Mouse (Mus musculus) brown adipose tissue, adult 24 weeks (tissue): ENCODE results near the gene Zic2. TPM values are rescaled to one million over a fixed set of nuclear protein-coding genes. Genes with fewer than 3 reads are reported as not detected.
A peak's percentile ranks its signal among the peaks of the same experiment; 100 is the strongest.

Experiments used
- H3K27ac ChIP-seq: fragments of 200-500 bp; replicated peaks from 2 replicates; pipeline ENCODE4 v1.5.1; 2012; ENCODE audit warnings: low read depth, mild to moderate bottlenecking, low read length
- H3K4me1 ChIP-seq: fragments of 200-500 bp; 2 replicates; pipeline ENCODE4 v1.6.1; 2012; ENCODE audit warnings: low read length, mixed read lengths; ENCODE audit not compliant: control insufficient read depth, insufficient read depth, insufficient read length
- H3K4me3 ChIP-seq: fragments of 200-500 bp; 2 replicates; pipeline ENCODE4 v1.5.1; 2012; ENCODE audit warnings: low read depth, mild to moderate bottlenecking, low read length, moderate library complexity; ENCODE audit not compliant: insufficient read depth
- polyA plus RNA-seq: library from polyadenylated mRNA; stranded (reverse); fragments of >200 nt; gene quantifications from 2 replicates; pipeline ENCODE4 v1.2.4, GENCODE M21; 2012; ENCODE audit not compliant: missing spikeins, insufficient read depth, insufficient read length

The Zic2 gene
- polyA plus RNA-seq, 1 experiment = not detected

GRCm38 (mm10) chr14:122467926-122468841 lies 7.1 kb upstream of the Zic2 start:
- Histone ChIP-seq H3K4me3 (no peak overlapping the region), H3K4me1 (peaks cover 4% of the 10 kb centered on the region), H3K27ac (no peak overlapping the region)

GRCm38 (mm10) chr14:122468971-122469755 lies 6.1 kb upstream of the Zic2 start:
- Histone ChIP-seq H3K4me1 (peaks cover 4% of the 10 kb centered on the region), H3K4me3 (no peak overlapping the region), H3K27ac (no peak overlapping the region)

GRCm38 (mm10) chr14:122471449-122472085 lies 3.7 kb upstream of the Zic2 start:
- Histone ChIP-seq H3K4me3 (no peak overlapping the region), H3K27ac (no peak overlapping the region), H3K4me1 (peaks cover 4% of the 10 kb centered on the region; the same call in 1 of the 2 replicates)

- no peak overlapping the region for H3K4me3 ChIP-seq
- peaks cover 4% of the 10 kb centered on the region; the same call in 1 of the 2 replicates for H3K4me1 ChIP-seq
- H3K27ac ChIP-seq = no peak overlapping the region
Measured at GRCm38 (mm10) chr14:122472161-122472560, 3.1 kb upstream of the Zic2 start.

GRCm38 (mm10) chr14:122472647-122473046 lies 2.6 kb upstream of the Zic2 start:
- H3K27ac ChIP-seq = no peak overlapping the region
- H3K4me3 ChIP-seq = no peak overlapping the region
- peaks cover 4% of the 10 kb centered on the region; the same call in 1 of the 2 replicates for H3K4me1 ChIP-seq

GRCm38 (mm10) chr14:122473211-122473751 lies 2.0 kb upstream of the Zic2 start:
- Histone ChIP-seq H3K27ac (no peak overlapping the region), H3K4me3 (no peak overlapping the region)

GRCm38 (mm10) chr14:122474041-122474890 lies 969 bp upstream of the Zic2 start:
- H3K4me1 ChIP-seq = peaks cover 4% of the 10 kb centered on the region; the same call in 1 of the 2 replicates
- peak overlapping the region; percentile 46 for H3K4me3 ChIP-seq
- no peak overlapping the region for H3K27ac ChIP-seq

More at GRCm38 (mm10) chr14:122473211-122473751, 2.0 kb upstream of the Zic2 start:
- peaks cover 4% of the 10 kb centered on the region; the same call in 1 of the 2 replicates for H3K4me1 ChIP-seq

- H3K4me3 ChIP-seq = peak overlapping the region; percentile 44
- H3K4me1 ChIP-seq = peaks cover 4% of the 10 kb centered on the region; the same call in 1 of the 2 replicates
- no peak overlapping the region for H3K27ac ChIP-seq
Measured at GRCm38 (mm10) chr14:122475557-122476040, 364 bp downstream of the Zic2 start.

- Histone ChIP-seq H3K4me3 (peak overlapping the region; percentile 44; the same call in 1 of the 2 replicates), H3K27ac (no peak overlapping the region), H3K4me1 (peaks cover 4% of the 10 kb centered on the region; the same call in 1 of the 2 replicates)
Measured at GRCm38 (mm10) chr14:122476041-122476821, 996 bp downstream of the Zic2 start.

- Histone ChIP-seq H3K4me3 (no peak overlapping the region), H3K27ac (no peak overlapping the region), H3K4me1 (peaks cover 4% of the 10 kb centered on the region; the same call in 1 of the 2 replicates)
Measured at GRCm38 (mm10) chr14:122476822-122477215, 1.6 kb downstream of the Zic2 start.

GRCm38 (mm10) chr14:122477261-122477671 lies 2.0 kb downstream of the Zic2 start:
- no peak overlapping the region for H3K4me3 ChIP-seq
- no peak overlapping the region for H3K27ac ChIP-seq
- peaks cover 4% of the 10 kb centered on the region; the same call in 1 of the 2 replicates for H3K4me1 ChIP-seq

GRCm38 (mm10) chr14:122477971-122478573 lies 2.8 kb downstream of the Zic2 start:
- H3K4me3 ChIP-seq = no peak overlapping the region
- peaks cover 4% of the 10 kb centered on the region; the same call in 1 of the 2 replicates for H3K4me1 ChIP-seq
- no peak overlapping the region for H3K27ac ChIP-seq

GRCm38 (mm10) chr14:122478574-122479011 lies 3.4 kb downstream of the Zic2 start:
- no peak overlapping the region for H3K27ac ChIP-seq
- no peak overlapping the region for H3K4me3 ChIP-seq
- peaks cover 4% of the 10 kb centered on the region; the same call in 1 of the 2 replicates for H3K4me1 ChIP-seq
